Mouse (Mus musculus) MEL (cell line): ENCODE data around the gene Mycbp2. TPM values are rescaled to one million over a fixed set of nuclear protein-coding genes. Genes with fewer than 3 reads are reported as not detected.

ENCODE experiments used
- DNase-seq: peaks from one replicate; pipeline ENCODE4 v3.0.0; 2011; ENCODE audit warnings: low read depth, low spot score
- H3K27ac ChIP-seq: 2 replicates; pipeline ENCODE4 v1.5.1; 2012; ENCODE audit warnings: low read depth, mild to moderate bottlenecking, control low read depth, low read length, moderate library complexity; ENCODE audit not compliant: control insufficient read depth
- H3K27me3 ChIP-seq, 2 experiments: fragments of 150-350 bp in 1 of 2; sonication (generic) in 1 of 2; 2 replicates each; pipeline ENCODE4 v1.6.1; 2012; ENCODE audit warnings: low read length in 2 of 2, mild to moderate bottlenecking in 2 of 2, improper control_type of control experiment in 1 of 2, moderate library complexity in 1 of 2; ENCODE audit not compliant: insufficient read depth in 2 of 2, control insufficient read depth in 1 of 2
- H3K36me3 ChIP-seq, 2 experiments: 2 replicates each; pipeline ENCODE4 v1.6.1; 2012 to 2014; ENCODE audit warnings: low read length in 2 of 2, improper control_type of control experiment in 1 of 2, inconsistent platforms in 1 of 2, mild to moderate bottlenecking in 1 of 2; ENCODE audit not compliant: insufficient read depth in 2 of 2, control insufficient read depth in 1 of 2
- H3K4me1 ChIP-seq, 2 experiments: fragments of 150-350 bp in 1 of 2; sonication (generic) in 1 of 2; 2 replicates each; pipeline ENCODE4 v1.6.1; 2012; ENCODE audit warnings: low read length in 2 of 2, improper control_type of control experiment in 1 of 2, mild to moderate bottlenecking in 1 of 2; ENCODE audit not compliant: insufficient read depth in 2 of 2, control insufficient read depth in 1 of 2
- H3K4me3 ChIP-seq, 2 experiments: fragments of 150-350 bp in 1 of 2; sonication (generic) in 1 of 2; 2 replicates each; pipeline ENCODE4 v1.5.1; 2012; ENCODE audit warnings: low read depth in 2 of 2, low read length in 2 of 2, mild to moderate bottlenecking in 2 of 2, moderate library complexity in 2 of 2, control low read depth in 1 of 2, improper control_type of control experiment in 1 of 2; ENCODE audit not compliant: control insufficient read depth in 1 of 2, insufficient read depth in 1 of 2
- H3K79me2 ChIP-seq: 2 replicates; pipeline ENCODE4 v1.6.1; 2012; ENCODE audit warnings: mild to moderate bottlenecking, low read length, moderate library complexity; ENCODE audit not compliant: control insufficient read depth, poor library complexity, insufficient read depth
- H3K9ac ChIP-seq: 2 replicates; pipeline ENCODE4 v1.6.1; 2012; ENCODE audit warnings: low read depth, mild to moderate bottlenecking, control low read depth, low read length, moderate library complexity; ENCODE audit not compliant: control insufficient read depth, poor library complexity, severe bottlenecking
- H3K9me3 ChIP-seq: fragments of 150-350 bp; sonication (generic); replicated peaks from 2 replicates; pipeline ENCODE4 v1.6.1; 2012; ENCODE audit warnings: mild to moderate bottlenecking, low read length, improper control_type of control experiment, moderate library complexity; ENCODE audit not compliant: insufficient read depth
- CHD1 ChIP-seq: IDR thresholded peaks from 2 replicates; pipeline ENCODE4 v1.6.1; 2012; ENCODE audit warnings: low read depth, mild to moderate bottlenecking, inconsistent platforms, low read length, improper control_type of control experiment
- CHD2 ChIP-seq: IDR thresholded peaks from 2 replicates; pipeline ENCODE4 v1.6.1; 2011; ENCODE audit warnings: low read length, improper control_type of control experiment
- CTCF ChIP-seq, 3 experiments: IDR thresholded peaks in 2 of 3; conservative IDR thresholded peaks in 1 of 3; 2 replicates each; pipeline ENCODE4 v1.5.1; 2011 to 2012; ENCODE audit warnings: low read length in 3 of 3, low read depth in 2 of 3, mild to moderate bottlenecking in 2 of 3, improper control_type of control experiment in 1 of 3, inconsistent platforms in 1 of 3, mixed read lengths in 1 of 3, moderate library complexity in 1 of 3; ENCODE audit not compliant: control insufficient read depth in 1 of 3, insufficient read depth in 1 of 3, poor library complexity in 1 of 3, severe bottlenecking in 1 of 3
- ELF1 ChIP-seq: IDR thresholded peaks from 2 replicates; pipeline ENCODE4 v1.6.1; 2014; ENCODE audit warnings: low read depth, mild to moderate bottlenecking, inconsistent platforms, low read length, improper control_type of control experiment, moderate library complexity
- EP300 ChIP-seq, 2 experiments: IDR thresholded peaks; 2 replicates each; pipeline ENCODE4 v1.6.1; 2011; ENCODE audit warnings: improper control_type of control experiment in 2 of 2, low read length in 2 of 2, low read depth in 1 of 2, mild to moderate bottlenecking in 1 of 2
- HCFC1 ChIP-seq: IDR thresholded peaks from 2 replicates; pipeline ENCODE4 v1.6.1; 2012; ENCODE audit warnings: low read depth, mild to moderate bottlenecking, inconsistent platforms, low read length, improper control_type of control experiment, moderate library complexity
- MAFK ChIP-seq: IDR thresholded peaks from 2 replicates; pipeline ENCODE4 v1.6.1; 2011; ENCODE audit warnings: low read depth, mild to moderate bottlenecking, low read length, improper control_type of control experiment, borderline replicate concordance
- MAX ChIP-seq: IDR thresholded peaks from 2 replicates; pipeline ENCODE4 v1.6.1; 2011; ENCODE audit warnings: low read length, improper control_type of control experiment
- MYB ChIP-seq: IDR thresholded peaks from 2 replicates; pipeline ENCODE4 v1.6.1; 2011; ENCODE audit warnings: mild to moderate bottlenecking, low read depth, low read length, improper control_type of control experiment
- NRF1 ChIP-seq: IDR thresholded peaks from 2 replicates; pipeline ENCODE4 v1.6.1; 2014; ENCODE audit warnings: low read depth, mild to moderate bottlenecking, inconsistent platforms, low read length, improper control_type of control experiment, moderate library complexity; ENCODE audit not compliant: poor library complexity, insufficient read depth, severe bottlenecking
- POLR2AphosphoS5 ChIP-seq: IDR thresholded peaks from 2 replicates; pipeline ENCODE4 v1.6.1; 2012; ENCODE audit warnings: low read depth, borderline replicate concordance, mild to moderate bottlenecking, inconsistent platforms, low read length, moderate library complexity, mixed read lengths
- SIN3A ChIP-seq: IDR thresholded peaks from 2 replicates; pipeline ENCODE4 v1.6.1; 2012; ENCODE audit warnings: low read length, improper control_type of control experiment, inconsistent platforms
- TAL1 ChIP-seq: IDR thresholded peaks from 2 replicates; pipeline ENCODE4 v1.6.1; 2012; ENCODE audit warnings: mild to moderate bottlenecking, inconsistent platforms, low read length, moderate library complexity, mixed read lengths
- TBP ChIP-seq: IDR thresholded peaks from 2 replicates; pipeline ENCODE4 v1.8.0; 2011; ENCODE audit warnings: low read depth, low read length, improper control_type of control experiment
- TCF12 ChIP-seq: IDR thresholded peaks from 2 replicates; pipeline ENCODE4 v1.6.1; 2014; ENCODE audit warnings: low read depth, mild to moderate bottlenecking, inconsistent platforms, low read length, improper control_type of control experiment, moderate library complexity
- USF1 ChIP-seq: IDR thresholded peaks from 2 replicates; pipeline ENCODE4 v1.6.1; 2014; ENCODE audit warnings: low read depth, mild to moderate bottlenecking, inconsistent platforms, low read length, improper control_type of control experiment, moderate library complexity
- ZC3H11A ChIP-seq: IDR thresholded peaks from 2 replicates; pipeline ENCODE4 v1.6.1; 2012; ENCODE audit warnings: low read depth, mild to moderate bottlenecking, inconsistent platforms, low read length, improper control_type of control experiment
- polyA plus RNA-seq, 2 experiments: library from polyadenylated mRNA; stranded (reverse) in 1 of 2; unstranded in 1 of 2; fragments of >175 nt in 1 of 2; fragments of >200 nt in 1 of 2; gene quantifications; 2 replicates each; pipeline versions ENCODE4 v1.2.1 to v1.2.4; 2012; ENCODE audit warnings: low replicate concordance in 2 of 2, low read depth in 1 of 2; ENCODE audit not compliant: insufficient read length in 2 of 2, insufficient read depth in 1 of 2, missing spikeins in 1 of 2
- total RNA-seq: library from RNA; depleted of rRNA; stranded (reverse); fragments of 300-350 nt; gene quantifications from 2 replicates; pipeline ENCODE4 v1.2.3, GENCODE M21; 2012

The Mycbp2 gene
- total and polyA plus RNA-seq, 3 experiments: 9.1 to 28.0 (median 23.4) TPM

DNA sequence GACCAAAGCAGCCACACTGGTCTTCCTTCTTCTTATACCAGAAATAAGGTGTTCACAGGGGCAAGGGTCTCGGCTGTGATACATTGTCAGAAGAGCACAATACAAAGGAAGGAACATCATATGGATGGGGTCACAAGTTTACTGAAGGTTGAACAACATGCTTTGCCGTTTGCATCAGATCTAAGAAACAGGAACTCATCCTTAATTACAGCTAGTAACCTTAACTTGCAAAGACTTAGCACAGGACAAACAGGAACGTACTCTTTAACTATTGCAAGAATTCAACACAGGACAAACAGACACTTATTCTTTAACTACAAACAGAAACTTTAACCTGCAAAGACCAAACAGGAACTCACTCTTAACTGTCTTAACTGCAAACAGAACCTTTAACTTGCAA is 30.2 kb upstream of the Mycbp2 start:
- H3K9me3 ChIP-seq: no peaks in the 10 kb centered on the region

DNA sequence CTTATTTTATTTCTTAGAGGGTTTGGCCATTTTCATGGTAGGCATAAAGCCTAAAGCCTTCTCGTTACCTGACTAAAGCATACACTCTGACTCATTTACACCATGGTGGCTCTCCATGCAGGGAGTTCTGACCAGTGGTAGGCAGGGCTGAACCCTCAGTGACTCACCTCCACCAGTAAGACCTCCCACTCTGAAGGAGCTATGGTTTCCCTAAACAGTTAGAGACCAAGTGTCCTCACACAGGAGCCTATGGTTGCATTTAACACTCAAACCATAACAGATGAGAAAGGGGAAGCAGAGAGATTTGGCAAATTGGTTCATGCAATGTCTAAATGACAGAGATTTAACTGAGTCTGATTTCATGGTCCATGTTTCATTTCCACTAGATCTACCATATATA is 28.9 kb upstream of the Mycbp2 start:
- H3K27ac ChIP-seq: no peak overlapping the region
- no peaks in the 10 kb centered on the region for H3K9me3 ChIP-seq
- no peaks in the 10 kb centered on the region for H3K4me1 ChIP-seq
- H3K27me3 ChIP-seq: peaks cover 0 to 2% of the 10 kb centered on the region in 2 experiments; a peak in 1 of 4 replicates
- no peak for DNase-seq
- H3K36me3 ChIP-seq: no peaks in the 10 kb centered on the region
- no peak overlapping the region for H3K9ac ChIP-seq
- H3K4me3 ChIP-seq: no peak overlapping the region
- H3K79me2 ChIP-seq: no peaks in the 10 kb centered on the region
- TF ChIP-seq POLR2AphosphoS5 (no peak), ELF1 (no peak), CHD1 (no peak), ZC3H11A (no peak), EP300 (IDR thresholded peaks at IDR 0.05; ENCODE audit: low read depth in 1 of 2, low read length in 2 of 2) (no peak), MAX (no peak), NRF1 (no peak), CTCF (IDR thresholded peaks at IDR 0.05 in 2 of 3, conservative IDR thresholded peaks at IDR 0.05 in 1 of 3; ENCODE audit: control insufficient read depth in 1 of 3, insufficient read depth in 1 of 3, low read depth in 2 of 3, low read length in 3 of 3, poor library complexity in 1 of 3, severe bottlenecking in 1 of 3) (no peak), USF1 (no peak), TCF12 (no peak), CHD2 (no peak), MYB (no peak), TBP (no peak), MAFK (no peak), TAL1 (no peak), HCFC1 (no peak)

More for the DNA sequence above, 30.2 kb upstream of the Mycbp2 start:
- DNase-seq: no peak
- Histone ChIP-seq H3K79me2 (no peaks in the 10 kb centered on the region), H3K4me1 (no peaks in the 10 kb centered on the region), H3K27ac (no peak overlapping the region), H3K36me3 (no peaks in the 10 kb centered on the region)
- TF ChIP-seq SIN3A: no peak
- TF ChIP-seq, all 39 proteins: peak for 0
- H3K27me3 ChIP-seq: peaks cover 0 to 2% of the 10 kb centered on the region in 2 experiments; a peak in 1 of 4 replicates
- H3K4me3 ChIP-seq: no peak overlapping the region
- no peak overlapping the region for H3K9ac ChIP-seq
